Mouse (Mus musculus) heart, adult 8-10 months (tissue): ENCODE measurements at regions not wholly inside any gene's neighbourhood (a gene's known extent, or its start where the extent isn't known, plus 50 kb on each side); places are given as distances from the start of the nearest gene placed in this dataset.

Experiments
- DNase-seq: peaks from one replicate; pipeline ENCODE4 v3.0.0; 2022; ENCODE audit warnings: low spot score

- DNase-seq, result no peak
Observed at GRCm38 (mm10) chr5:126148908-126149307, 617.3 kb downstream of the Tmem132b start.

- no peak for DNase-seq
Observed at GRCm38 (mm10) chr5:126155216-126155880, 623.8 kb downstream of the Tmem132b start.

GRCm38 (mm10) chr5:126186111-126186510 lies 654.5 kb downstream of the Tmem132b start:
- DNase-seq, result no peak

GRCm38 (mm10) chr5:126199876-126200275 lies 668.3 kb downstream of the Tmem132b start:
- no peak for DNase-seq

GRCm38 (mm10) chr5:126201535-126201934 lies 670.0 kb downstream of the Tmem132b start:
- no peak for DNase-seq

GRCm38 (mm10) chr5:126201996-126202395 lies 670.4 kb downstream of the Tmem132b start:
- no peak for DNase-seq

GRCm38 (mm10) chr5:126217016-126217415 lies 685.4 kb downstream of the Tmem132b start:
- no peak for DNase-seq

- DNase-seq, result no peak
Observed at GRCm38 (mm10) chr5:126217746-126218145, 686.2 kb downstream of the Tmem132b start.

GRCm38 (mm10) chr5:126223696-126224095 lies 692.1 kb downstream of the Tmem132b start:
- DNase-seq, result no peak

- no peak for DNase-seq
Observed at GRCm38 (mm10) chr5:126230768-126231167, 699.2 kb downstream of the Tmem132b start.

GRCm38 (mm10) chr5:126238071-126238470 lies 706.5 kb downstream of the Tmem132b start:
- DNase-seq, result no peak

- no peak for DNase-seq
Observed at GRCm38 (mm10) chr5:126245776-126246175, 714.2 kb downstream of the Tmem132b start.

GRCm38 (mm10) chr5:126250331-126250730 lies 718.8 kb downstream of the Tmem132b start:
- DNase-seq, result no peak

- no peak for DNase-seq
Observed at GRCm38 (mm10) chr5:126254661-126255060, 723.1 kb downstream of the Tmem132b start.

GRCm38 (mm10) chr5:126257860-126258259 lies 726.3 kb downstream of the Tmem132b start:
- no peak for DNase-seq

- no peak for DNase-seq
Observed at GRCm38 (mm10) chr5:126266471-126266870, 734.9 kb downstream of the Tmem132b start.

- no peak for DNase-seq
Observed at GRCm38 (mm10) chr5:126266929-126267609, 735.5 kb downstream of the Tmem132b start.

GRCm38 (mm10) chr5:126268592-126268991 lies 737.0 kb downstream of the Tmem132b start:
- DNase-seq, result no peak

GRCm38 (mm10) chr5:126274316-126274715 lies 742.7 kb downstream of the Tmem132b start:
- DNase-seq, result no peak

- no peak for DNase-seq
Observed at GRCm38 (mm10) chr5:126281057-126281728, 749.6 kb downstream of the Tmem132b start.

GRCm38 (mm10) chr5:126281782-126282181 lies 750.2 kb downstream of the Tmem132b start:
- no peak for DNase-seq

GRCm38 (mm10) chr5:126324847-126325246 lies 793.3 kb downstream of the Tmem132b start:
- DNase-seq, result no peak

- no peak for DNase-seq
Observed at GRCm38 (mm10) chr5:126328276-126328675, 796.7 kb downstream of the Tmem132b start.
